Mouse (Mus musculus): ENCODE results near the gene Ctdspl. TPM values are rescaled to one million over a fixed set of nuclear protein-coding genes. Genes with fewer than 3 reads are reported as not detected.

Gene Ctdspl
- total RNA-seq, 1 experiment: 2.9 TPM

GRCm38 (mm10) chr9:119048182-119048903, 122.1 kb downstream of the Ctdspl start:
- H3K9me3 ChIP-seq (ENCODE audit: control insufficient read depth, insufficient read depth, low read depth, low read length): no peaks in the 10 kb centered on the region
- in situ Hi-C loops (cut with MboI; ENCODE audit: low sequenced_read_pairs in 2 of 2, unreplicated experiment in 2 of 2): no loop called here

GRCm38 (mm10) chr9:119051158-119051557, 124.9 kb downstream of the Ctdspl start:
- Histone ChIP-seq H3K27ac (ENCODE audit: insufficient read depth, low read depth, low read length, poor library complexity, severe bottlenecking) (no peak overlapping the region), H3K4me1 (ENCODE audit: control insufficient read depth in 2 of 2, insufficient read depth in 2 of 2, low read length in 2 of 2, poor library complexity in 1 of 2) (peaks cover 3 to 39% of the 10 kb centered on the region in 2 experiments; a peak in 3 of 4 replicates), H3K9ac (ENCODE audit: insufficient read depth, low read depth, low read length, poor library complexity, severe bottlenecking) (no peak overlapping the region), H3K4me3 (ENCODE audit: insufficient read depth in 1 of 2, low read depth in 1 of 2, low read length in 2 of 2, poor library complexity in 1 of 2, severe bottlenecking in 1 of 2) (no peak overlapping the region), H3K9me3 (ENCODE audit: control insufficient read depth, insufficient read depth, low read depth, low read length) (no peaks in the 10 kb centered on the region), H3K36me3 (ENCODE audit: control insufficient read depth, insufficient read depth, low read length, poor library complexity, severe bottlenecking) (no peaks in the 10 kb centered on the region)
- TF ChIP-seq CHD2 (IDR thresholded peaks at IDR 0.05; ENCODE audit: low read depth, low read length): no peak
- no peak for TF ChIP-seq MAFK (IDR thresholded peaks at IDR 0.05; ENCODE audit: insufficient read depth, low read depth, low read length)
- no peak for TF ChIP-seq HCFC1 (IDR thresholded peaks at IDR 0.05; ENCODE audit: borderline replicate concordance, insufficient read depth, low read length)
- no peak for TF ChIP-seq ZC3H11A (IDR thresholded peaks at IDR 0.05; ENCODE audit: borderline replicate concordance, low read depth, low read length)
- no peak for TF ChIP-seq ZNF384 (IDR thresholded peaks at IDR 0.05; ENCODE audit: low read depth, low read length)
- DNase-seq (ENCODE audit: low read depth, low spot score): no peak
- in situ Hi-C loops (cut with MboI; ENCODE audit: low sequenced_read_pairs in 2 of 2, unreplicated experiment in 2 of 2): no loop called here

More at GRCm38 (mm10) chr9:119048182-119048903, 122.1 kb downstream of the Ctdspl start:
- DNase-seq (ENCODE audit: low read depth, low spot score): no peak
- Histone ChIP-seq H3K9ac (ENCODE audit: insufficient read depth, low read depth, low read length, poor library complexity, severe bottlenecking) (no peak overlapping the region), H3K4me3 (ENCODE audit: insufficient read depth in 1 of 2, low read depth in 1 of 2, low read length in 2 of 2, poor library complexity in 1 of 2, severe bottlenecking in 1 of 2) (no peak overlapping the region), H3K27ac (ENCODE audit: insufficient read depth, low read depth, low read length, poor library complexity, severe bottlenecking) (no peak overlapping the region), H3K36me3 (ENCODE audit: control insufficient read depth, insufficient read depth, low read length, poor library complexity, severe bottlenecking) (no peaks in the 10 kb centered on the region), H3K4me1 (ENCODE audit: control insufficient read depth in 2 of 2, insufficient read depth in 2 of 2, low read length in 2 of 2, poor library complexity in 1 of 2) (peaks cover 0 to 13% of the 10 kb centered on the region in 2 experiments; a peak in 2 of 4 replicates)
- TF ChIP-seq MAFK (IDR thresholded peaks at IDR 0.05; ENCODE audit: insufficient read depth, low read depth, low read length) (no peak), ZC3H11A (IDR thresholded peaks at IDR 0.05; ENCODE audit: borderline replicate concordance, low read depth, low read length) (no peak), ZNF384 (IDR thresholded peaks at IDR 0.05; ENCODE audit: low read depth, low read length) (no peak), CHD2 (IDR thresholded peaks at IDR 0.05; ENCODE audit: low read depth, low read length) (no peak), HCFC1 (IDR thresholded peaks at IDR 0.05; ENCODE audit: borderline replicate concordance, insufficient read depth, low read length) (no peak)

GRCm38 (mm10) chr9:119052154-119052944, 126.1 kb downstream of the Ctdspl start, which contains the start of gene Vill:
Gene Vill, plus strand, starts transcription at chr9:119052778.
- H3K4me1 ChIP-seq (ENCODE audit: control insufficient read depth in 2 of 2, insufficient read depth in 2 of 2, low read length in 2 of 2, poor library complexity in 1 of 2): peaks cover 3 to 46% of the 10 kb centered on the region in 2 experiments; a peak in 3 of 4 replicates
- no peak for TF ChIP-seq HCFC1 (IDR thresholded peaks at IDR 0.05; ENCODE audit: borderline replicate concordance, insufficient read depth, low read length)
- no peak for TF ChIP-seq CHD2 (IDR thresholded peaks at IDR 0.05; ENCODE audit: low read depth, low read length)
- TF ChIP-seq ZNF384 (IDR thresholded peaks at IDR 0.05; ENCODE audit: low read depth, low read length): no peak
- no peak for TF ChIP-seq ZC3H11A (IDR thresholded peaks at IDR 0.05; ENCODE audit: borderline replicate concordance, low read depth, low read length)
- no peak for TF ChIP-seq MAFK (IDR thresholded peaks at IDR 0.05; ENCODE audit: insufficient read depth, low read depth, low read length)
- H3K9me3 ChIP-seq (ENCODE audit: control insufficient read depth, insufficient read depth, low read depth, low read length): no peaks in the 10 kb centered on the region
- in situ Hi-C loops (cut with MboI; ENCODE audit: low sequenced_read_pairs in 2 of 2, unreplicated experiment in 2 of 2): no loop called here
- no peak within 1 kb of the TSS for H3K27ac ChIP-seq (ENCODE audit: insufficient read depth, low read depth, low read length, poor library complexity, severe bottlenecking)
- peak within 1 kb of the TSS; percentile 81 for H3K9ac ChIP-seq (ENCODE audit: insufficient read depth, low read depth, low read length, poor library complexity, severe bottlenecking)
- H3K4me3 ChIP-seq (ENCODE audit: insufficient read depth in 1 of 2, low read depth in 1 of 2, low read length in 2 of 2, poor library complexity in 1 of 2, severe bottlenecking in 1 of 2): peak within 1 kb of the TSS; percentile 66 to 78
- no peaks in the 10 kb centered on the region for H3K36me3 ChIP-seq (ENCODE audit: control insufficient read depth, insufficient read depth, low read length, poor library complexity, severe bottlenecking)
- peak; percentile 40 for DNase-seq (ENCODE audit: low read depth, low spot score)

- Histone ChIP-seq H3K4me1 (ENCODE audit: control insufficient read depth in 2 of 2, insufficient read depth in 2 of 2, low read length in 2 of 2, poor library complexity in 1 of 2) (peaks cover 3 to 46% of the 10 kb centered on the region in 2 experiments; a peak in 3 of 4 replicates), H3K27ac (ENCODE audit: insufficient read depth, low read depth, low read length, poor library complexity, severe bottlenecking) (no peak overlapping the region), H3K4me3 (ENCODE audit: insufficient read depth in 1 of 2, low read depth in 1 of 2, low read length in 2 of 2, poor library complexity in 1 of 2, severe bottlenecking in 1 of 2) (no peak overlapping the region), H3K36me3 (ENCODE audit: control insufficient read depth, insufficient read depth, low read length, poor library complexity, severe bottlenecking) (no peaks in the 10 kb centered on the region), H3K9me3 (ENCODE audit: control insufficient read depth, insufficient read depth, low read depth, low read length) (no peaks in the 10 kb centered on the region), H3K9ac (ENCODE audit: insufficient read depth, low read depth, low read length, poor library complexity, severe bottlenecking) (no peak overlapping the region)
- TF ChIP-seq MAFK (IDR thresholded peaks at IDR 0.05; ENCODE audit: insufficient read depth, low read depth, low read length) (no peak), CHD2 (IDR thresholded peaks at IDR 0.05; ENCODE audit: low read depth, low read length) (no peak), ZNF384 (IDR thresholded peaks at IDR 0.05; ENCODE audit: low read depth, low read length) (no peak), HCFC1 (IDR thresholded peaks at IDR 0.05; ENCODE audit: borderline replicate concordance, insufficient read depth, low read length) (no peak), ZC3H11A (IDR thresholded peaks at IDR 0.05; ENCODE audit: borderline replicate concordance, low read depth, low read length) (no peak)
- DNase-seq (ENCODE audit: low read depth, low spot score): no peak
- in situ Hi-C loops (cut with MboI; ENCODE audit: low sequenced_read_pairs in 2 of 2, unreplicated experiment in 2 of 2): no loop called here
Measured at GRCm38 (mm10) chr9:119053964-119054576, 127.8 kb downstream of the Ctdspl start.
